Mouse (Mus musculus): Measurements from ENCODE around the gene Galnt13. TPM values are rescaled to one million over a fixed set of nuclear protein-coding genes. Genes with fewer than 3 reads are reported as not detected.
"Not testable (repeated sequence)": the region's sequence is repeated elsewhere in the genome, so short reads cannot be mapped to it uniquely, and the experiment has no call there.

Gene Galnt13
- polyA plus RNA-seq, 1 experiment = not detected

DNA sequence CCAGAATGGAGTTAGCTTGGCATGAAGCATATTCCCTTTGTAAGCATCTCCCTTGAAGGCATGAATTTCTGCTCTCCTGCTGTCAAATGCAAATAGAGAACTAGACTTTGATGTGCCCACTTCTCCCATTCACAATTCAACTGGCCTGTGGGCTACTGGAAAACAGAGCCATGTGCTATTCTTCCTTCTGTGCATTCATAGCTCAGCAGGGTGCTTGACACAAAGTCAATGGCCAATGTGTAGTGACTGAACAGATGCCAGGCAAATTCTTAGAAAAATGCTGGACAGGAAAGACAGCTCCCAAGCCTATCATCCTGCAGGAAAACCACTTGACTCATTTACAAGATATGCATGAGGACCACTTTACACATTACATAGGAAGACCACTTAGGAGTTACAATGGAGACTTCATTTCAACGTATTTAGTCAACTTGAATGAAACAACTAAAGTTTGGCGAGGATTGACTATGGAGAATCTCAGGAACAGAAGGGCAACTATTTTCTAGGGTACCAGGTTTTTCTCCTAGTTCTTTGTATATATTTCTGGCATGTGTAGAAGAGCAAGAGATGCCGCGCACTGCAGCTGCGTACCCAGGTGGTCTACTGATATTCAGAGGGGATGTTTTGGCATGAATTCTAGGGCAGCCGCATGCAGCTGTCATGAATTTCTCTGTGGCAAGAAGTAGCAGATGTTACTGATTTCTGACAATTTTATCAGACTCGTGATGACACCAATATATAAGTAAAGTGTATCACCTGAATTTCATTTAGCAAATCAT lies 470.4 kb downstream of the Galnt13 start:
- no peak overlapping the region for H3K27ac ChIP-seq (ENCODE audit: insufficient read depth, low read depth, low read length)
- H3K4me1 ChIP-seq (ENCODE audit: control insufficient read depth, insufficient read depth, low read length) = no peaks in the 10 kb centered on the region
- no peak overlapping the region for H3K4me3 ChIP-seq (ENCODE audit: insufficient read depth, low read length)
- TF ChIP-seq CTCF (IDR thresholded peaks at IDR 0.05; ENCODE audit: low read depth, low read length) (no peak), POLR2A (IDR thresholded peaks at IDR 0.05; ENCODE audit: borderline replicate concordance, low read depth, low read length) (no peak)

- Histone ChIP-seq H3K4me1 (ENCODE audit: control insufficient read depth, insufficient read depth, low read length) (no peaks in the 10 kb centered on the region), H3K4me3 (ENCODE audit: insufficient read depth, low read length) (no peak overlapping the region), H3K27ac (ENCODE audit: insufficient read depth, low read depth, low read length) (no peak overlapping the region)
- TF ChIP-seq CTCF (IDR thresholded peaks at IDR 0.05; ENCODE audit: low read depth, low read length) = no peak
- no peak for TF ChIP-seq POLR2A (IDR thresholded peaks at IDR 0.05; ENCODE audit: borderline replicate concordance, low read depth, low read length)
Observed at GRCm38 (mm10) chr2:54915088-54915670, 479.1 kb downstream of the Galnt13 start.

DNA sequence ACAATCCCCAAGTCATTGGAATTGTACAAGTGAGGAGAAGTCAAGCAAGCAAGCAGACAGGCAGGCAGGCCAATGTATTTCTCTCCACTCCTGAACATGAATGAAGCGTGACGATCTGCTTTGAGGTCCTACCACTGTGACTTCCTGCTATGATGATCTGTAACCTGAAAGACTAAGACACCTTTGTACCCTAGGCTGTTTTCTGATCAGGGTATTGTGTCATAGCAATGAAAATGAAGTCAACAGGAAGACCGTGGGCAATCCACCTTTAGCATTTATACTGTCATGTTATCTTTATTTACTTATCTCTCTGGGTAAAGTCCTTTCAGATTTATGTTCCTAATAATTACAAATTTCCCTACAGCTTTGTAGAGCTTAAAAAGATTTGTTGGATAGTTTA lies 500.3 kb downstream of the Galnt13 start:
- no peak for TF ChIP-seq CTCF (IDR thresholded peaks at IDR 0.05; ENCODE audit: low read depth, low read length)
- TF ChIP-seq POLR2A (IDR thresholded peaks at IDR 0.05; ENCODE audit: borderline replicate concordance, low read depth, low read length) = no peak
- no peaks in the 10 kb centered on the region for H3K4me1 ChIP-seq (ENCODE audit: control insufficient read depth, insufficient read depth, low read length)
- H3K27ac ChIP-seq (ENCODE audit: insufficient read depth, low read depth, low read length) = no peak overlapping the region
- no peak overlapping the region for H3K4me3 ChIP-seq (ENCODE audit: insufficient read depth, low read length)

DNA sequence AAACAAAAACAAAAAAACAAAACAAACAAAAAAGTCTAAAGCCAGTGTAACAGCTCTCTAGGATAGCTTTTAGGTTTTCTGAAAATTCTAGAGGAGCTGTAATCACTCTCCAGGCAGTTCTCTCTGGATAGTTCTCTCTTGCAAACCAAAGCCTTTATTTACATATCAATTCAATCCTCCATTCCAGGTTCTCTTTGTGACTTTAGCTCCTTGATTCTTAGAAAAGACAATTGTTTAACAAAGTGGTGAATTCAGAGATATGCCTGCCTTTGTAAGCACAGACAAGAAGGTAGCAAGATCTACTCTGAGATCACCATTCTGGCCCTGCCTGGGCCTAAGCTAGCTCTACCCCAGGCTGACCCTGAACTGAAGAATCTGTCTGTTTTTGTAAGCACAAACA lies 501.2 kb downstream of the Galnt13 start:
- H3K4me3 ChIP-seq (ENCODE audit: insufficient read depth, low read length) = no peak overlapping the region
- TF ChIP-seq CTCF (IDR thresholded peaks at IDR 0.05; ENCODE audit: low read depth, low read length) (no peak), POLR2A (IDR thresholded peaks at IDR 0.05; ENCODE audit: borderline replicate concordance, low read depth, low read length) (no peak)
- no peak overlapping the region for H3K27ac ChIP-seq (ENCODE audit: insufficient read depth, low read depth, low read length)
- no peaks in the 10 kb centered on the region for H3K4me1 ChIP-seq (ENCODE audit: control insufficient read depth, insufficient read depth, low read length)

DNA sequence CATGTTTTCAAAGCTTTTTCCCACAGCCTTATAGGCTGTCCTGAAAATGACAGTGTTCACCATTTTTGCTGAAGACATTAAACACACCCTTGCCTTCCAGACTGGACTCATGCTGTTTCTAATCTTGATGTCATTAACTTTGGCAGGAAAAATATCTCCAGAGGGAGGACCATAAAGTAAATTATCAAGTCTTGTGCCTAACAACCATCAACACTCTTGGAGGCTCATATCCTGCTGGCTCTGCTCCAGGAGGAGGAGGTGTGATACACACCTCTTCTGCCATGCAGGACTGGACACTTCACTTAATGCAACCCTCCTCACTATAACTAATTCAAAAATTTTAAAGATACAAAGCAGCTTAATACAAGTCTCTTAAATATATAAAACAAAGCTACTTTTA lies 502.0 kb downstream of the Galnt13 start:
- H3K4me3 ChIP-seq (ENCODE audit: insufficient read depth, low read length) = no peak overlapping the region
- TF ChIP-seq CTCF (IDR thresholded peaks at IDR 0.05; ENCODE audit: low read depth, low read length) (no peak), POLR2A (IDR thresholded peaks at IDR 0.05; ENCODE audit: borderline replicate concordance, low read depth, low read length) (no peak)

DNA sequence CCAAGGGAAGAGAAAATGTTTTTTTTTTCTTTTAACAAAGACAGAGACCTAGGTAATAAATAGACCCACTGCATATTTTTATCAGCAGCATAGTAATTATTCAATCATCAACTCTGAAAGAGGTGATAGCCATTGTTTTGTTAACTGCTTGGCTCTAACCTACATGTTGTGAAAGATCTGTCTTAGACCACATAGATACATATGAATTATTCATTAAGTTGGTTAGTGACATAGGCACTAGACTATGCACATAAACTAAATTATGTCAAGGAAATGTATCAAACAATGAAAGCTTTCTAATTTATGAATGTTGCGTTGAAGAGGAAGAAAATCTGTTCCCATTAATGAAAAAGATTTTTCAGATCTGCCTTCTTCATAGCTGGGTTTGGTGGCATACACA lies 507.3 kb downstream of the Galnt13 start:
- Histone ChIP-seq H3K27ac (ENCODE audit: insufficient read depth, low read depth, low read length) (no peak overlapping the region), H3K4me3 (ENCODE audit: insufficient read depth, low read length) (no peak overlapping the region), H3K4me1 (ENCODE audit: control insufficient read depth, insufficient read depth, low read length) (no peaks in the 10 kb centered on the region)
- no peak for TF ChIP-seq CTCF (IDR thresholded peaks at IDR 0.05; ENCODE audit: low read depth, low read length)
- TF ChIP-seq POLR2A (IDR thresholded peaks at IDR 0.05; ENCODE audit: borderline replicate concordance, low read depth, low read length) = no peak

More for the DNA sequence above, 502.0 kb downstream of the Galnt13 start:
- H3K4me1 ChIP-seq (ENCODE audit: control insufficient read depth, insufficient read depth, low read length) = no peaks in the 10 kb centered on the region
- H3K27ac ChIP-seq (ENCODE audit: insufficient read depth, low read depth, low read length) = no peak overlapping the region

DNA sequence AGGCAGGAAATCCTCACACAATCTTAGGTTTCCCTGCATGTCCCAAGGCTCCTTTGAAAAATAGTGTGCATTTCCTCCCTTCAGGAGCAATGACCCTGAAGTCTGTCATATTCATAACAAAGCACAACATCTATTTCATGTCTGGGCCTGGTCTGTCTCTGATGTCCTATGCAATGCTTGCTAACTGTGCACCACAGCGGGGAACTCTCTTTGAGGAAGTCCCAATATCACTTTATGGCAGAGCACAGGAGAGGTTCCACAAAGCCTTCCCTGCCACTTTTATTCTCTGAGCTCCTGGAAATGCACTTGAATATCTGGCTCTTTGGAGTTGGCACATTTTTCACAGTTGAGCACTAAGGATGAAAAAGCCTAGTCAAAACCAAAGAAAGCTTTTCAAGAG lies 547.7 kb downstream of the Galnt13 start:
- Histone ChIP-seq H3K4me3 (ENCODE audit: insufficient read depth, low read length) (no peak overlapping the region), H3K4me1 (ENCODE audit: control insufficient read depth, insufficient read depth, low read length) (no peaks in the 10 kb centered on the region), H3K27ac (ENCODE audit: insufficient read depth, low read depth, low read length) (no peak overlapping the region)
- no peak for TF ChIP-seq POLR2A (IDR thresholded peaks at IDR 0.05; ENCODE audit: borderline replicate concordance, low read depth, low read length)
- TF ChIP-seq CTCF (IDR thresholded peaks at IDR 0.05; ENCODE audit: low read depth, low read length) = no peak

DNA sequence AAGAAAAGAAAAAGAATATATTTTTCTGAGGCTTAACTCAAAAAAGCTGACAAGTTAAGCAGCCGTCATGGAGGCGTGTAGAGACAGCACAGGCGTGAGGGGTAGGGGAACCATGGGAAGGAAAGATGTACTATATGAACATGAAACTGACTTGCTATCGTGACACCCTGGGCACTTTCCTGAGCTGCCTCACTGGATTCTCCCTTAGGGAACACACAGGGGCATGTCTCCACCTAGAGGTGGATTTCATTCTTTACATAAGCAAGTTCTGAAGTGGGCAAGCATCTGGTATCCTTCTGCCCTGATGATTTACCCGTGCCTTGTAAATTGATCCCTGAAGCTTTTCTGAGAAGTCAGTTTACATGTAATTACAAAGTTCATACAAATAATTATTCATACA lies 586.4 kb downstream of the Galnt13 start:
- H3K27ac ChIP-seq (ENCODE audit: insufficient read depth, low read depth, low read length); H3K4me1 ChIP-seq (ENCODE audit: control insufficient read depth, insufficient read depth, low read length); H3K4me3 ChIP-seq (ENCODE audit: insufficient read depth, low read length): not testable (repeated sequence)

DNA sequence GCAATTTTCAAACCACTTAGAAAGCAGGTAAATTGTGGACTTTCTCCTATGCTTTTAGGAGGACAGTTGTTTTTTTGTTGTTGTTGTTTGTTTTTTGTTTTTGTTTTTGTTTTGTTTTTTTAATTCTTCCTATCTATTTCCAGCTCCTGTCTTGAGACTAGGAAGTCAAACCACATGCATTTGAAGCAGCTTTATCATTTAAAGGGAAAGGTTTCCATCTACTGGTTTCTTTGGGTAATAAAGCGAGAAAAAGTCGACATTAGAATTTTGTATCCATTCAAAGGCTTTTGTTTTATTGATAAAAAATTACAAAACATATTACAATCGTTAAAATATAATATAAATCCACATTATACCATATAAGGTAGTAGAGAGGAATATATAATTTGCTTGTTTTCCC lies 598.5 kb downstream of the Galnt13 start:
- Histone ChIP-seq H3K4me3 (ENCODE audit: insufficient read depth, low read length) (no peak overlapping the region), H3K27ac (ENCODE audit: insufficient read depth, low read depth, low read length) (no peak overlapping the region), H3K4me1 (ENCODE audit: control insufficient read depth, insufficient read depth, low read length) (no peaks in the 10 kb centered on the region)
- TF ChIP-seq CTCF (IDR thresholded peaks at IDR 0.05; ENCODE audit: low read depth, low read length) (no peak), POLR2A (IDR thresholded peaks at IDR 0.05; ENCODE audit: borderline replicate concordance, low read depth, low read length) (no peak)

DNA sequence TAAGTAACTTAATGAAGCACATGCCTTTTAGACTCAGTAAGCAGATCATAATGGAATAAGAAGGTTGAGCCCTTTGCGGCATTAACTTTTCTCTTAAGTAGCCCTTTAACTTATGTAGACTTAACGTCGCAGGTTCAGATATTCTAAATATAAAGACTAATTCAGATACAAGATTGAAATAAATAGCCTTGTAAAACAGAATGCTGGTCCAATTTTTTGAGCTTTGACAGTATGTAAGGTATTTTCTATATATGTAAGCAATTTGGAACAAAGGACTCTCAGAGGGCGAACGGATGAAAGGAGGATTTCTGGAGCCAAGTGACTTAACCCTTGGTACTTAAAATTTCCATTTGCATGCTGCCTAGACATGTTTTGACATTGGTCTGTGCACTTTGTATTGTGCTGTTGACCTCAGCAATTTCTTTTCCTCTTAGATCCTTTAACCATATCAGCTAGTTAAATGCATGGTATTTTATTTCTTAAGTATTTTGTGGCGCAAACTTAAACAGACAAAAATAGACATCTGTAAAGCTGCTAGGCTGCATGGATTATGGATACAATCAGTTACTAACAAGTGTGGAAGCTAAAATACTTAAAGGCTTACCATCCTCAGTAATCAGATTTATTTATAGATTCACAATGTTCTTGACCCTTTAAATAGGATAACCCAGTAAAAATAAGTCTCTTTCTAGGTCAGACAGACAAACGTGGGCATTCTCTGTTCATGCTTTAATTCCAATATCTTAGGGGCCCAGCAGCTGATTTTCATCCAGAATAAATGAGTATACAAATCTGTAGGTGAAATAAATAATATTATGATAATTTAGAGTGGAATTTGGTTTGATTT lies 629.6 kb downstream of the Galnt13 start:
- H3K4me3 ChIP-seq (ENCODE audit: insufficient read depth, low read length) = no peak overlapping the region

More for the DNA sequence above, 629.6 kb downstream of the Galnt13 start:
- TF ChIP-seq CTCF (IDR thresholded peaks at IDR 0.05; ENCODE audit: low read depth, low read length) (no peak), POLR2A (IDR thresholded peaks at IDR 0.05; ENCODE audit: borderline replicate concordance, low read depth, low read length) (no peak)
- no peak overlapping the region for H3K27ac ChIP-seq (ENCODE audit: insufficient read depth, low read depth, low read length)
- no peaks in the 10 kb centered on the region for H3K4me1 ChIP-seq (ENCODE audit: control insufficient read depth, insufficient read depth, low read length)

All from bone marrow macrophage, adult 2 months (primary cell).